1 mouse cellular context compared by ENCODE assay signal in the genomic region with DNA sequence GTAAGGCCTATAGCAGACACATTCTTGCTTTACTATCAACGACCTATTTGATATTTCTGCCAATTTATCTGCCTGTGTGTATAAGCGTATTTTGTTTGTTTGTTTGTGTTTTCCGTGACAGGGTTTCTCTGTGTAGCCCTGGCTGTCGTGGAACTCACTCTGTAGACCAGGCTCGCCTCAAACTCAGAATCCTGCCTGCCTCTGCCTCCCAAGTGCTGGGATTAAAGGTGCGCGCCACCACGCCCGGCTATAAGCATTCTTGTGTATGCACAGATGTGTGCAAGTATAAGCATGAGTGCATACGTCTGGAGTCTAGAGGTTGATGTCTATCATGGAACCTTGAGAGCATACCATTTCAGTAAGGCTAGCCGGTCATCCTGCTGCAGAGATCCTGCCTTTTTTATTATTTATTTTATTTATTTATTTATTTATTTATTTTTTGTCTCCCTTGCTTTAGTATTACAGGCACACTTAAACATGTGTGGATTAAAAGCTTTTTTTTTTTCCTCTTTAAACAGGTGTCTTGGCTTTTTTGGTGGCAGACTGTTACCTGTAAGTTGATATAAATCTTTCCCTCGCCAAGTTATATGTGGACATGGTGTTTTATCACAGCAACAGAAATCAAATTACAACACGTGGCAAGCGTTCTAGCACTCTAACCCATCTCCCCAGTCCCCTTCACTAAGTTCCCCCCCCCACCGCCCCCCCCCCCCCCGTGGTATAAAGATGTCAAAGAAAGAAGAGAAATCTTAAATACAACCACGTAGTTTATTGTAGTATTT.
TF ChIP-seq lines count a peak whose summit lies in the region.

No protein-coding gene starts in this region.

TF ChIP-seq in ES-E14, 5 proteins besides CTCF, POLR2A, EP300 and RAD21:
- TF ChIP-seq HCFC1 (IDR thresholded peaks at IDR 0.05; ENCODE audit: borderline replicate concordance, insufficient read depth, low read length) (no peak), ZNF384 (IDR thresholded peaks at IDR 0.05; ENCODE audit: low read depth, low read length) (no peak), MAFK (IDR thresholded peaks at IDR 0.05; ENCODE audit: insufficient read depth, low read depth, low read length) (no peak), CHD2 (IDR thresholded peaks at IDR 0.05; ENCODE audit: low read depth, low read length) (no peak), ZC3H11A (IDR thresholded peaks at IDR 0.05; ENCODE audit: borderline replicate concordance, low read depth, low read length) (no peak)
TF ChIP-seq in ES-E14: peak in this region for 0.
